Mouse (Mus musculus) left cerebral cortex, postnatal 36 days (tissue): ENCODE measurements around the gene Nefh. TPM values are rescaled to one million over a fixed set of nuclear protein-coding genes. Genes with fewer than 3 reads are reported as not detected.

Experiments used
- DNase-seq, 2 experiments: peaks; one replicate each; pipeline ENCODE4 v3.0.0; 2021 to 2022; ENCODE audit warnings: low spot score in 2 of 2, mixed read lengths in 1 of 2
- intact Hi-C: fragments of 180-260 bp; cut with DNase I; formaldehyde crosslinking; loops from one replicate; pipeline ENCODE4 v1.15.1; 2025
- total RNA-seq, 2 experiments: library from RNA; stranded (reverse); gene quantifications; 2 replicates each; pipeline ENCODE4 v1.2.3; 2021

The Nefh gene
- total RNA-seq, 2 experiments from 2014 or later, result 44.0 to 47.2 TPM

DNA sequence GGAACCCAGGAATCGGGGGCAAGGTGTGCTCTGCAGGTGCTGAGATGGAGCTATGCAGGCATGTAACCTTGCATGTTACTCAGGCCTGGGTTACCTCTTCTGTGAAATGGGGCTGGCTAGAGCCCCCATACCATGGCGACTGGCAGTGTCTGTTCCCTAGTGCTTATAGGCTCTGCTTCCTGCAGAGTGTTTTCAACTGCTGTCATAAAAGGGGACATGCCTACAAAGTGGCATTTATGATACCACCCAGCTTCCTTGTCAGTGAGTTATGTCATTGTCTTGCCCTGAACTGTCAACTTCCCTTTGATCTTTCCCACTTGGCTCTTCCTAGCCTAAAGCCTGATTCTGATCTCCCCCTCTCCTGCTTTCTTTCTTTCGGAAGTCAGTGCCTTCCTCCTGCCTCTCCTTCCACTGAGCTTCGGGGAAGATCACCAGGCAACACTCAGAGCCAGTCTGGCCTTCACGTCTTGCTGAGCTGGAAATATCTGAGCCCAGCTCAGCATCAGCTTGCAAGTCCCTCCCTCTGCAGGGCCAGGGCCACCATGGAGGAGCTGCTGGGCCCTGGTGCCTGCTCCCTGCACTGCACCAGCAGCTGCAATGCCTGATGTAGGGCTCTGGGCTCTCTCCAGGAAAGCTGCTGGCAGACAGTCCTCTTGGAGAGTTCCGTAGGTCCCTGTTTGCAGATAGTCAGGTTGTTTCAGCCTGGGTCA is 15.4 kb upstream of the Nefh start:
- intact Hi-C loops, result no loop called here
- DNase-seq, result no peak

DNA sequence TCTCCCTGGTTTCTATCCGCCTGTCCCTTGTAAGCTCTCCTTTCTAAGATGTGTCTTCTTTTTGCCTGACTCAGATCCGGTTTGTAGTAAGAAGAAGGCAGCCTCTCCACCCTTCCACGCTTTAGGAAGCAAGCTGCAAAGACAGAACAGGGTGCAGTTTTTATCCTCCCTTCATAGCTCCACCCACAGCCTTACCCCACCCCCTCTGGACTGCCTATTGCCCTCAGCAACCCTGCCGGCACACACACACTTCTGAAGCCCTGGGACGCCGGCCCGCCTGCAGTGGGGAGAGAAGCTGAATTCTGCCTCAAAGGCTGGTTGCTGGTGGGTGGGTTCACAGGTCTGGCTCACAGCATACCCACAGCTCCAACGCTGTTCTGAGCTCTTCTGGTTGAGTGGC is 6.1 kb upstream of the Nefh start:
- intact Hi-C loops, result no loop called here
- DNase-seq, result peak; percentile 42 to 52

DNA sequence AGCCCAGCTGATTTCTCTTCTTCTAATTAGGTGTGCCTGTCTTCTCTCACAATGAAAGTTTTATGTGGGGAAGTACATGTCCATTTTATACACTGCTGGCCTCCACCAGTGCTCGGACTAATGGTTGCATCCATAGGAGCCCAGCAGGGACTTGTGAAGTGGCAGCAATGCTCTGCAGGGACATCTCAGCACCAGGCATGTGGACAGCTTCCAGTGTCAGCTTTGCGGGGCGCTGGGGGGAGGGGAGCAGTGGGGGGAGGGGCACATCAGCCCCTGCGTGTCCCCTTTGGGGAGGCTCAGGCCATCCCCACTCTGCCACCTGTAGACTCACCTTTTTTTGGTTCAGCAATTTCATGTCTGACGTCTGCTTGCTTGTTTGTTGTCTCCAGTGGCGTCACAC is 5.5 kb upstream of the Nefh start:
- intact Hi-C loops, result no loop called here
- no peak for DNase-seq

DNA sequence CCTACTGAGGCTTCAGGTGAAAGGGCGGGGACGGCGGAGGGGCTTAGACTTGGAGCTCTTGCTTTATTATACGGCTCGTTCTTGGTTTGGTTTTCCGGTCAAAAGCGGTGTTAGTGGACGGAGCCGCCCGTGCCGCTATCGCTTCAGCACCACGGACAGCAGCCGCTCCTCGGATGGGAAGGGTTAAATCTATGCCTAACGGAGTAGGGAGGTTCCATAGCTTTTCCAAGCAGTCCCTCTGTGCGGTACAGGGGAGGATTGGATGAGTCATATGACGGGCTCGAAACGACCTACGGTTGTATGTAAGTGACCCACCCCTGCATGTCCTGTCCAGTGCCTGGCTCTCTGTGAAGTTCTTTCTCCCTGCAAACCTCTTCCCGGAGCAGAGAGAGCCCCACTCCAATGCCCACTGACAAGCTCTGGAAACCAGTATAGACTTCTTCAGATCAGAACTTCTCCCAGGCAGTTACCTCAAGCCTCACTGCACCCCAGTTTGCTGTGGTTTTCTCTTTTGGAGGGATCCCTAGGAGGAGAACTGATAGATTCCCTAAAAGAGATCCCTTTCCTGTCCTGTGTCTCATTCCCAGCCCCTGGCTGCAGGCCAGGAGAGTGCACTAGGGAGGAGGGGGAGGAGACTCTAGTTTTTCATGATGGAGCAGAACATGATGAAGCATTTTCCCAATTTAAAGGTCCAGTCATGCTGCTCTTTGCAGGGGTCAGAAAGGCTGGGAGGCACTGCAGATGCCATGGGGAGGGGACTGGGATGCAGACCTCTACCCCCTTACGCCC is 1.6 kb upstream of the Nefh start:
- peak; percentile 24 to 34 for DNase-seq

DNA sequence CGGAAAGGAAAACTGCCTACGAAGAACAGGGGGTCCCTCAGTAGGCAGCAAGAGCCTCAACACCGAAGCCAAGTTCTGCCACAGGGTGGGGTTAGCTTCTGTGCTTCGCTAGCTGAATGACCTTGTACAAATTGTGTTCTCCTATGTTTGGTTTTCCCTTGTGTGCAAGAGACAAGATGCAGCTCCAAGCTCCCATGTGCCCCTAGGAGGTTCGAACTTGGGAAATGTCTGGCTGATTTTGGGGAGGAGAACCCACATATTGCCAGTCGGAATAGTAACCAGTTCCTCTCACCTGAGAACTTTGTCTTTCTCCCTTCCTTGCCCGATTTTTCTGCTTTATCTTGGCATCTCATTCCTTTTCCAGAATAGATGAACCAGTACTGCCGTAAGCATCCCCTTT is 928 bp upstream of the Nefh start:
- peak in 1 of 2 experiments; percentile 15 for DNase-seq
- intact Hi-C loops, result no loop called here

More for the DNA sequence above, 1.6 kb upstream of the Nefh start:
- intact Hi-C loops, result no loop called here

DNA sequence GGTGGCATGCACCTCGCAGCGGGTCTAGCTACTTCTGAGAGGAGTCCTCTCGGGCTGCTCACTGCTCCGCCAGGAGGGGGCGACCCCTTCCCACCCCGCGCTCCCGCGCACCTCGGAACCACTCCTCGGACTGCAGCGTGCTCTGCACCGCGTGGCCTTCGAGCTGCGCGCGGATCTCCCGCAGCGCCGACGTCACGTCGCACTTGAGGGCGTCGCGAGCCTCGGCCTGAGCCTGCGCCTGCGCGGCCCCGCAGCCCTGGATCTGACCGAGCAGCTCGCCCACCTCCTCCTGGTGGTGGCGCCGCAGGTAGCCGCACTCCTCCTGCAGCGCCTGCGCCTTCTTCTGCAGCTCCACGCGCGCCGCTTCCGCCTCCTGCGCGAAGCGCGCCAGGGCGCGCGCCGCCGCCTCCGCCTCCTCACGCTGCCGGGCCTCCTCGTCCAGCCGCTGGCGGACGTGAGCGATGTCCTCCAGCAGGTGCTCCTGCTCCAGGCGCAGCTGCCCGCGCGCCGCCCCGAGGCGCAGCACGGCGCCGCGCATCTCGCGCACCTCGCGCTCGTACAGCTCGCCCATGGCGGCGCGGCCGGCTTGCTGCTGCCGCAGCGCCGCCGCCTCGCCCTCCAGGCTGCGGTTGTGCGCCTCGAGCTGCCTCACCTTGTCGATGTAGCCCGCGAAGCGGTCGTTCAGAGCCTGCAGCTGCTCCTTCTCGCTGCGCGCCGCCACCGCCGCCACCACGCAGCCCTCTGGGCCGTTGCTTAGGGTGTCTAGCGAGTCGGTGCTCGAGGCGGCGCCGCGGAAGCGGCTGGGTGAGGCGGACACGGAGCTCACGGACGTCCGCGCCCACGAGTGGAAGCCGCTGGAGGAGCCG is 684 bp downstream of the Nefh start:
- DNase-seq, result peak; percentile 90 to 94
- intact Hi-C loops, result no loop called here

DNA sequence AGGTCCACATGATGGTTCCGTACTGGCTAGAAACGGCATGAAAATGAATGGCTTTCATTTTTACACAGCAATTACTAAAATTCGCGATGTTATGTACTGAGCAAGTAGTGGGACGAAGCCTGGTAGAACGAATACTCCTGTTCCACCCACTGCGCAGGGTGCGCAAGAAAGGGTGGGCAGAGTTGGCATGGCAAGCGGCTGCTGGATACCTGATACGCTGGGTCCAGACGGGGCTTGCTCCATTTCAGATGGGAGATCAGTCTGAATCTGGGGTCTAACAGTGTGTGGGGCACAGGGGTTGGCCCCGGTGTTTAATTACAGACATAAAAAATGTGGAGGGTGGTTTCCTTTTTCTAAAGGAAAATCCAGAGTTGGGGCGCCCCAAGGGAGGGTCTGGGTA is 1.3 kb downstream of the Nefh start:
- intact Hi-C loops, result no loop called here
- DNase-seq, result peak in 1 of 2 experiments; percentile 29

DNA sequence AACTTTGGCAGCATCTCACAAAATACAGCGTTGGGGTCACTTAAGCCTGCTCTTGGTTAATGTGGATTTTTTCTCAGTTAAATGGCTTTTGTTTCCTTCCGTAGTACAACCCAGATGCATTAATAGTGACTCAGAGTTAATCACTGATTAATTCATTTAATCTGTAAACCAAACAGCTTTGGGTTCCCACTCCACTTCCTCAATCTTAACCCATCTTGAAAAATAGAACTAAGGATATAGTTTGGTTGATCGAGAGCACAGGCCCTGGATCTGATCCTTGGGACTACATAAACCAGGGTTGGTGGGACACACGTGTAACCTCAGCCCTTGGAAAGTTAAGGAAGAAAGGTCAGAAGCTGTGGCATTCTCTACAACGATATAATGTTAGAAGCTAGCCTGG is 11.6 kb downstream of the Nefh start:
- no peak for DNase-seq
- intact Hi-C loops, result no loop called here

DNA sequence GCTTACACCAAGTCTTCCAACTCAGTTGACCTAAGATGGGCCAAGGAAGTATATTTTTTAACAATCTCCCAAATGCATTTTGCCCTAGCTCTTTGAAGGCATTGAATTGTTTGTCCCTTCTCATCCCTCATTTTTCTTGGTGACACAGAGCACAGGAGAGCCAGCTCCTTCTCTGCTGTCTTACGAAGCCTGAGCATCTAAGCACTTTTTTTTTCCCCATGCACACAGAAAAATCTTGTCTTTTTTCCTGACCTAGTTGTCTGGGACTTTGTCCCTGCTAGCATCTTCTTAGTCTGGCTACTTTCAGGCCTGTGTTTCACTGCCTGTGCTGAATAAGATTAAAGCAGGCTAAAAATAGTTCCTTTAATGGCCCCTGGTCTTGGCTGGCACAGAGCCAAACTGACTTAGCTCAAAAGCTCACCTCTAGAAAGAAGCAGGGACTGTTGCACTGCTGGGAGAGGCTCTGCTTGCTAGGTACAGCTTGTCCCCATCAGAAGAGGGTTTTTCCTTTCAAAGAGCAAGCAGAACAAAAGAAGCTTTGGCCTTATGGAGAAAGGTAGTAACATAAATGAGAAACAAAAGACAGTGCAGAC is 16.8 kb downstream of the Nefh start:
- intact Hi-C loops, result no loop called here
- no peak for DNase-seq

DNA sequence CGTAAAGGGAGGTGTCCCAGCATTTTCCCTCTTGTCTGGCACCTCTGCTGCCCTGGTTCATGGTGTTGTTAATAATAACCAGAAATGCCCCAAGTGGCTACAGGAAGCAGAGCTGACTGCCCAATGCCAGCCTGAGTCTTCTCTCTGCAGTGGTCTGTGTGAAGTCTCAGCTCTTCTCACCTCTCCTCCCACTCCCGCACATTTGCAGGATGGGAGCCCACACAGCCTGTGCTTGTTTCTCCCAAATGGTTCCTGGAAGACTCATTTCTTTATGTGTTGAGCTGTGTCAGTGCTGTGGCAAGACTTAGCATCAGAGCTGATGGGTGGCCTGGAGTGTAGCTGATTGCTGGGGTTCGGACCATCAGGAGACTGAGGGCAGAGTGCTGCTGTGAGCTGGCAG is 20.6 kb downstream of the Nefh start:
- intact Hi-C loops, result no loop called here
- DNase-seq, result peak; percentile 46 to 62

DNA sequence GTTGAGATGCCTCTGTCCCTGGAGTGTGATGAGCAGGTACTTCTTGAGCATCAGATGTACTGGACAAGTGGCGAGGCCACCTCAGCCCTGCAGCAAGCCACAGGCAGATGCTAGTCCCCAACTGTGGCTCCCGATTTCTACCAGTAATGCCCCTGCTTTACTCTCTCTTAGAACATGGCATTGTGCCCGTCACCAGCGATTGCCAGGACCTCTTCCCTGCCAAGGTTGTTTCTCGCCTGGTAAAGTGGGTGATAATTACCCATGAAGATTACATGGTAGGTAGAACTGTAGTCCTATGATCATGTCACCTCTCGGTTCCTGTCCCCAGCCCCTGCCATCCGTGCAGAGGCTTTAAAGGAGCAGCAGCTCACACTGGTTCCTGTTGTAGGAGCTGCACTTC is 26.1 kb downstream of the Nefh start:
- intact Hi-C loops, result no loop called here
- no peak for DNase-seq

DNA sequence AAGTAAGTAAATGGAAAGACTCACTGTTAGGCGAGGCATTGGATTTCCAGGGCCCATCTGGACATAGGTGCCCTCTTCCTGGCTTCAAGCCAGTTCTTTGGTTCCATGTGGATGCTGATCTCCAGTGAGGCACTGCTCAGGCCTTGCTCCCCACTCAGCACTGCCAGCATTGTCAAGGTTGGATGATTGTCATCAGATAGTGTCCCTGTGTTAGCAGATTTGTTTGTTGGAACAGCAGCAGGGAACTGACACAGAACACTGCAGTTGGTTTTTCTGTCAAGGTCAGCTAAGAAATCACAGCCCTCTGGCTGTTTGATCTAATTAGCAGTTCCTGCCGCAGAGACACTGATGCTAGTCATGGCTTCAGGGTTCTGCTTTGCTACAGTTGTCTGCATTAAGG is 26.6 kb downstream of the Nefh start:
- no peak for DNase-seq
- intact Hi-C loops, result no loop called here

DNA sequence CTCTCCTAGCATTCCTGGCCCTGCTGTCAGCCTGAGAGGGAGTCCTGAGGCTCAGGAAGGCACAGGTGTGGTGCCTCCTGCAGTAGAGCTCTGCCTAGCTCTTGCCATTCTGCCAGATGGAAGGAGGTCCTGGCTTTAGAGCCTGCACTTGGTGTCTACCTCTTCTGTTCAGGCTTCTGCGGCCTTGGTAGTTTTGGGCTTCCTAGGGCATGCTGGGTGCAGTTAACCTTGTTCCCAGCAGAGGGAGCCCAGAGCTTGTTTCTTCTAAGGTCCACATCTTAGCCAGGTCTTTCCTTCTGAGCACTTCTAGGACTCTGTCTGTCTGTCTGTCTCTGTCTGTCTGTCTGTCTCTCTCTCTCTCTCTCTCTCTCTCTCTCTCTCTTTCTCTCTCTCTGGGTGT is 31.8 kb downstream of the Nefh start:
- peak; percentile 47 to 53 for DNase-seq
- intact Hi-C loops, result no loop called here

DNA sequence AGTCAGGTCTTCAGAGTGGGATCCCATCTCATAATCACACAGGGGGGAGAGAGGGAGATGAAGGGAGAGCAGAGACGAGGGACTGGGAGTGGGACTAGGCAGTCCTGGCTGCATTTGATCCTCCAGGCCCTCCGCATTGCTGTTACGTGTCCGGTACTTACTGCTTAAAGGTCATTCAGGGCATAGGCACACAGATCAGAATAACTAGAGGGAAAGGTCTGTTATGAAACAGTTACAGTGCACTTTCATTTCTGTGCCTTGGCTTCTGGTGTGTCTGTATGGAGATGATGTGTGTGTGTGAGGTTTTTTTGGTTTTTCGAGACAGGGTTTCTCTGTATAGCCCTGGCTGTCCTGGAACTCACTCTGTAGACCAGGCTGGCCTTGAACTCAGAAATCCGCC is 41.6 kb downstream of the Nefh start:
- no peak for DNase-seq
- intact Hi-C loops, result no loop called here

DNA sequence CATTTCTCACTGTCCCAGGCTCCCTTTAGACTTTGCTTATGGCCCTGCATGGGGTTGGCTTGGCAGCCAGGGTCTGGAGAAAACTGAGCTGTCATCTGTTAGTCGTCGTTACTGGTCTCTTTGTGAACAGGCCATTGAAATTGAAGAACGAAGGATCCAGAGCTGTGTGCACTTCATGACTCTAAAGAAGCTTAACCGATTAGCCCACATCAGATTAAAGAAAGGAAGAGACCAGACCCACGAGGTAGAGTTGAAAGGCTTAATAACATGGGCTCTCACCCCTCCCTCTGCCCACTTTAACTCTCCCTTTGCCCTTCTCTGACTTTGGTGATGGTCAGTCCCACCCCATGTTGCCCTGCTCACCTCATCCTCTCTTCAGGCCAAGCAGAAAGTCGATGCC is 45.9 kb downstream of the Nefh start:
- intact Hi-C loops, result no loop called here
- no peak for DNase-seq

DNA sequence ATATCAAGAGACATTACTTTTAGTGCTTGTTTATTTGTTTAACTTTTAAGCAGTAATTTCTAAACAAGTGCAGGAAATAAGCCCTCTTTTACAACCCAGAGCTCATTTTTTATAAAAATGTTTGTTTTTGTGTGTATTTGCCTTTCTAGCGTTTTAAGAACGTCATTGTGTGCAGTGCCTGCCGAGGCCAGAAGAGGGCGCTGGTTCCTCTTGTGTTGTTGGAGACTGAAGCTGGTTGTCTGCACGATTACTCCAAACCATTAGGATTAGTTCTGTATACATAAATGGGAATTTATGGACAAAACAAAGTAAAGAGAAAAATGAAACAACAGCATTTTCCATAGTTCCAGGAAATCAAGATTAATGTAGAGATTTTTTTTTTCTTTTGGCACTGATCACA is 47.4 kb downstream of the Nefh start:
- intact Hi-C loops, result no loop called here
- DNase-seq, result no peak

DNA sequence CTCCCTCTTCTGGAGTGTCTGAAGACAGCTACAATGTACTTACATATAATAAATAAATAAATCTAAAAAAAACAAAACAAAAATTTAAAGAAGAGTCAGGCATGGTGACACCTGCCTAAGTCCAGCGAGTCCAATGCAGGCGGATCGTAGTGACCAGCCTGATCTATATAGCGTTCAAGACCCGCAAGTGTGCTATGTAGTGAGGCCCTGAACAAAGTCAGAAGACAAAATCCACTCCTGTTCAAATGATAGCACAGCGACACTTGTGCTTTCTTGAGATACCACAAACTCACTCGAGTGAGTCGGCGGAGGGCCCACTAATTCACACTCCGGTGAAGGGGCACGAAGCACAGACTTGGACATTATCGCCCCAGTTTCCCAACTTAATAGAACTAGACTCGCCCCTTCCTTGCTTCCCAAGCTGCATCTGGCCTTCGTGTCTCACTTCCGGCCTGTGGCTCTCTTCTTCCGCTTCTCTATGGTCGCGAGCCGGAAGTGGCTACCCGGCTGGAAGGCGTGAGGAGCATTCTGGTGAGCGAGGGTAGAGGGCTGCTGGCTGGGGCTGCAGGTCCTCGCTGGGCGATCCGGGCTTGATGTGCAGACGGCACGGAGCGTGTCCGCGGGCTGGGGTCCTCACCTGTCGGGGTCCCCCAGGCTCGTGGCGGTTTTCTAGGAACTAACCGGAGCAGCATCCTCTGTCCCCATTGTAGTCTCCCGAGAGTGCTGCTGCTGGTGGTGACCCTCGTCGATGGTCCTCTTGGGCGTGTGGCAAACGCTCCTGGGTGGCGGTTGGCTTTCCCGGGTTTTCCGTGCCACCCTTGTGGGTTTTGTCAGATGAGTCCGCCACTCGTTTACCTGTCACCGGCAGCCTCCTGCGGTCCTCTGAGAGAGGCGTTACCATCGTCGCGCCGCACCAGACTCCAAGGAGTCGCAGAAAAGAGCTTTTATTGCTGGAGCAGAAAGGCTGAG is 52.7 kb downstream of the Nefh start, which contains the start of gene Thoc5:
TSS of gene Thoc5 (plus strand) at position 473 of the 969 bp plus-strand sequence.
- DNase-seq, result peak; percentile 86 to 88
- intact Hi-C loops, result no loop called here
